Mouse (Mus musculus) embryonic facial prominence, embryonic 10.5 days (tissue): ENCODE measurements around the gene Dnmt1. TPM values are rescaled to one million over a fixed set of nuclear protein-coding genes. Genes with fewer than 3 reads are reported as not detected.
"Not testable (repeated sequence)": the region's sequence is repeated elsewhere in the genome, so short reads cannot be mapped to it uniquely, and the experiment has no call there.

Experiments used
- DNase-seq: peaks from one replicate; pipeline ENCODE4 v3.0.0-alpha.2; 2017; ENCODE audit warnings: low spot score
- H3K27ac ChIP-seq: fragments of 300-500 bp; sonication (generic); replicated peaks from 2 replicates; pipeline ENCODE4 v1.5.1; 2016; ENCODE audit warnings: mild to moderate bottlenecking
- H3K27me3 ChIP-seq: fragments of 300-500 bp; sonication (generic); replicated peaks from 2 replicates; pipeline ENCODE4 v1.6.1; 2016; ENCODE audit warnings: low read depth, mild to moderate bottlenecking; ENCODE audit not compliant: poor library complexity, severe bottlenecking
- H3K36me3 ChIP-seq: fragments of 300-500 bp; sonication (generic); replicated peaks from 2 replicates; pipeline ENCODE4 v1.6.1; 2016; ENCODE audit warnings: mild to moderate bottlenecking, moderate library complexity
- H3K4me1 ChIP-seq: fragments of 300-500 bp; sonication (generic); 2 replicates; pipeline ENCODE4 v1.6.1; 2016
- H3K4me3 ChIP-seq: fragments of 300-500 bp; sonication (generic); 2 replicates; pipeline ENCODE4 v1.5.1; 2016; ENCODE audit warnings: mild to moderate bottlenecking, moderate library complexity
- H3K9me3 ChIP-seq: fragments of 300-500 bp; sonication (generic); 2 replicates; pipeline ENCODE4 v1.6.1; 2016; ENCODE audit warnings: mild to moderate bottlenecking
- WGBS: fragments of 180-500 bp; shearing (Covaris S2); methylation state at CpG from one replicate; pipeline ENCODE4 v1.1.7; 2016; 5-methylcytosine and 5-hydroxymethylcytosine counted together
- polyA plus RNA-seq: library from polyadenylated mRNA; unstranded; fragments of >200 nt; fragmentation: Nextera tagmentation; extraction: Ambion mirVana; gene quantifications from 2 replicates; pipeline ENCODE4 v1.2.1, GENCODE M21; 2016

Dnmt1 gene
- polyA plus RNA-seq = 168 and 176 TPM in 2 replicates

DNA sequence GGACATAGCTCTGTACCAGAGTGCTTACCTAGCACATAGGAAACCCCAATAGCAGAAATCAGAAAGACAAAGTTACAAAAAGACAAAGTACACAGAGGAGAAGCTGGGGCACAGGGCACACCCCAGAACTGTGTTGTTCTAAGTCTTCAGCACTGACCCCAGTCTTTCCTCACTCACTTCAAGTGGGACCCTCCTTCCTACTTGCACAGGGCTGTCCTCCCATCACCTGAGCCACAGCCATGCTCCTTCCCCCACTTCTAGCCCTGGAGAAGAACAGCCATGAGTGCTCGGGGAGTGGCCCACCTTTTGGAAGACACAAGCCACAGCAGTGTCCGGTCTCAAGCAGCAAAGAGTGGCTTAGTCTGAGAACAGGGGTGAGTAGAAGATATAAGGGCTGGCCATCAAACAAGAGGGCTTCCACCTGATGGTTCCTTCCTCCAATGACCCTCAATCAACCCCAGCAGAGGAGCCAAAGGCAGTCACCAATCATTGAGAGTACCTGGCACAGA, at the start of gene Dnmt1:
Gene Dnmt1, minus strand, starts transcription at position 459 of the 509 bp plus-strand sequence.
- Histone ChIP-seq H3K4me3 (no peak within 1 kb of the TSS), H3K27me3 (no peaks in the 10 kb centered on the region), H3K9me3 (no peaks in the 10 kb centered on the region), H3K36me3 (peaks cover 15% of the 10 kb centered on the region; the same call in 1 of the 2 replicates), H3K4me1 (no peaks in the 10 kb centered on the region), H3K27ac (no peak within 1 kb of the TSS)
- no peak for DNase-seq
- WGBS = 90% methylated on average over 2 of the region's 2 CpGs

DNA sequence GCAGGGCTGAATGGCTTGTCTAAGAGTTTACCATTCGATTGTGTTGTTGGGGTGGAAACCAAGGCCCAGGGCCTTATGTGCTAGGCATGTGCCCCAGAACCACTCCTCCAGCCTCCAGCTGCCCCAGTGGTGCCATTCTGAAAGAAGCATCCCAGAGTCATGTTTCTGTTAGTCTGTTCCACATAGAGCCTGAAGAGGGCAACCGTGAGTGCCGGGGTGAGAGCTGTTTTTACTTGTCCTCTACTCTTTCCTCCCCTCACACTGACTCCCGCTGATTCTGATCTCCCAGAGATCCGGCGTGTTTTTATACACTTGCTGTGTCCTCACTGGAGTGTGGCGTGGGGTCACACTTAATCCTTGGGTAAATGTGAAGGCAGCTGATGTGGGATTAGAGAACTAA, 48.3 kb upstream of the Dnmt1 start:
- no peak overlapping the region for H3K4me3 ChIP-seq
- no peaks in the 10 kb centered on the region for H3K27me3 ChIP-seq
- peaks cover 13% of the 10 kb centered on the region for H3K4me1 ChIP-seq
- no peaks in the 10 kb centered on the region for H3K9me3 ChIP-seq
- WGBS = 86% methylated on average over 7 of the region's 7 CpGs
- DNase-seq = no peak
- H3K27ac ChIP-seq = no peak overlapping the region
- H3K36me3 ChIP-seq = peaks cover 53% of the 10 kb centered on the region

DNA sequence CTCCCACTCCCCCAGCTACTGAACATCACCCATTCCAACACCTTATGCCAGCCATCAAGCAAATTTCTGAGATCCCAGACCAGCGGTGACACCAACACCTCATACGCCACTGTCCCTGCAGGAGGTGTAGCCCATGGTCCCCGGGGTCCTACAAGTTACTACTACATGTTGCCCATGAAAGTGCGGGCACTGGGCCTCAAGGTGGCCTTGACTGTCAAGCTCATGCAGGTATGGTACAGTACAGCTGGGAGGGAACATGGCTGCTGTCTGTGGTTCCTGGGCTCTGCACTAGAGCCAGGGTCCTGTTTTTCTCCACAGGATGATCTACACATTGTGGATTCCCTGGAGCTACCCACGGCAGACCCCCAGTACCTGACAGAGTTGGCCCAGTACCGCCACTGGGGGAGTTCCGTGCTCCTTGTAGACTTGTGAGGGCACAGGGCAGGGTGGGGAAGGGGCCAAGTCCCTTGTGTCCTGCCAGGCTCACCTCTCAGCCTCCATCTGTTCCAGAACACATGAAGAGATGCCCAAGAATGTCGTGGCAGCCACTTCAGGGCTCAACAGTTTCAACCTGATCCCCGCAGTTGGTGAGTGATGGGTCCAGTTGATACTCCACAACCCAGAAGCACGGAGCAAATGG, 47.7 kb upstream of the Dnmt1 start:
- peaks cover 53% of the 10 kb centered on the region for H3K36me3 ChIP-seq
- DNase-seq = no peak
- H3K4me3 ChIP-seq = no peak overlapping the region
- H3K27ac ChIP-seq = no peak overlapping the region
- H3K9me3 ChIP-seq = no peaks in the 10 kb centered on the region
- no peaks in the 10 kb centered on the region for H3K27me3 ChIP-seq
- peaks cover 13% of the 10 kb centered on the region for H3K4me1 ChIP-seq
- WGBS = 93% methylated on average over 10 of the region's 10 CpGs

DNA sequence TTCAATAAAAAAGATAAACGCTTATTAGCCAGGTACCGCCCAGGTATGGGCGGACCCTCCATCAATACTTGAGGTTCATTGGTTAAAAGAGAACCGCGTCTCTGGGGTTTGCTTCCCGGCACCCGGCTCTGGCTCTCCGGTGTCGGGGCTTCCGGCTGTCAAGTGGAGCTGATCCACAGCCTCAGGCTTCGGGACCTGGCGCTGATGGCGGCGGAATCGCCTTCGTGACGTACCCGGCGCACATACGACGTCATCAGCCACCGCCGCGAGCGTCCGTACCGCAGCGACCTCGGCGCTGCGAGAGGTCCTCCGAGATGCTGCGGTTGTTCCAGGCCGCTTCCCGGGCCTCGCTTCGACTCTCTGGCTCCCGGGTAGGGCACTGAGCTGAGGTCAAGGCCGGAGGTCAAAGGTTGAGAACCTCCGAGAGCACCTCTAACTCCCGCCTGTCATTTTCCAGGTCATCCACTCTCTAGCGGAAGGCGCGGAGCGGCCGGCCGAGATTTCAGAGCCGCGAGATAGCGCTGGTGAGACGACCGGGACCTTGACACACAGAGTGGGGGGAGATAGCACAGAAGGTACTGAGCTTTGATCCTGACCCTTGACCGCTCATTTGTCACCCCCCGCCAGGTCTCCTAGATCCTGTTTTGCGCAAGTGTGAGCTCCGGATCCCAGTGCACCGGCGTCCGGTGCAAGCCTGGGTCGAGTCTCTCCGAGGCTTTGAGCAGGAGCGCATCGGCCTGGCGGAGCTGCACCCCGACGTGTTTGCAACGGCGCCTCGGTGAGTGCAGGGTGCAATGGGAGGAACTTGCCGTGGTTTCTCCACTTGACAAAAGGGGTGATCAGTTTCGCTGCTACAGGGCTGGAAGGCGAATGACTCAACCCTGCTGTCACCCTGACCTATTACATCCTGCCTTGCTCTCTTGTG, 43.2 kb upstream of the Dnmt1 start, which contains the start of gene Mrpl4:
Gene Mrpl4, plus strand, starts transcription at position 112 of the 925 bp plus-strand sequence.
- H3K36me3 ChIP-seq = peaks cover 36% of the 10 kb centered on the region
- H3K27ac ChIP-seq = peak within 1 kb of the TSS; percentile 86
- H3K27me3 ChIP-seq = no peaks in the 10 kb centered on the region
- no peaks in the 10 kb centered on the region for H3K9me3 ChIP-seq
- peak within 1 kb of the TSS; percentile 92 for H3K4me3 ChIP-seq
- peaks cover 11% of the 10 kb centered on the region for H3K4me1 ChIP-seq
- DNase-seq = peak; percentile 93
- under 1% methylated on average over 72 of the region's 72 CpGs for WGBS

DNA sequence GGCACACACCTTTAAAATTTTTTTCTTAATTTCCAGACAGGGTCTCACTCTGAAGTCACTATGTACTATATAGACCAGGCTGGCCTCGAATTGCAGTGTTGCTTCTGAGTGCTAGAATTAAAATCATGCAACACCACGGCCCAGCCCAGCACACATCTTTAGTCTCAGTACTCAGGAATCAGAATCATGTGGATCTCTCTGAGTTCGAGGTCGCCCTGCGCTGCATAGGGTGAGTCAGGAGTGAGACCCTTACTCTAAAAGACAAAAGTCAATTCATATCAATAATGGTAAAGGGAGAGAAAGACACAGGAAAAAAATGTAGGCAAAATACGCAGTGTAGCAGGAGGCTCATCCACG, 42.6 kb upstream of the Dnmt1 start:
- Histone ChIP-seq H3K4me1 (peaks cover 11% of the 10 kb centered on the region), H3K36me3 (peaks cover 30% of the 10 kb centered on the region), H3K9me3 (no peaks in the 10 kb centered on the region), H3K27me3 (no peaks in the 10 kb centered on the region), H3K27ac (peak overlapping the region; percentile 86), H3K4me3 (peak overlapping the region; percentile 92)
- no peak for DNase-seq
- 15% methylated on average over 7 of the region's 7 CpGs for WGBS

DNA sequence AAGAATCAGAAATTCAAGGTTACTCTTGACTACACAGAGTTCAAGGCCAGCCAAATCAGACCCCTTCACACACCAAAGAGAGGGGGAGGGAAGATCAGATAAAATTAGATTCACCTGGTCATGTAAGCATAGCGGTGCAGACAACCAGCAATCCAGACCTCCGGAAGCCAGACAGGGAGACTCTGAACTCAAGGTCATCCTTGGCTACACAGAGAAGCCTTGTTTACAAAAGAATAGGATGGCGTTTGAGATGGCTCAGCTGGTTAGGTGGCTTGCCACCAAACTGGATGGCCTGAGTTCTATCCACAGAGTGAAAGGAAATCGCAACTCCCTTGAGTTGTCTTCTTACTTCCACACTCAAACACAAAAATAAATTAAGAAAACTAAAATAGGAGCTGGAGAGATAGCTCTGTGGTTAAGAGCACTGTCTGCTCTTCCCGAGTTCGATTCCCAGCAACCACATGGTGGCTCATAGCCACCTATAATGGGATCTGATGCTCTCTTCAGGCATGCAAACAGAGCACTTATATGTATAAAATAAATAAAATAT, 42.0 kb upstream of the Dnmt1 start:
- Histone ChIP-seq H3K4me3 (no peak overlapping the region), H3K9me3 (no peaks in the 10 kb centered on the region), H3K27ac (no peak overlapping the region), H3K4me1 (peaks cover 11% of the 10 kb centered on the region), H3K36me3 (peaks cover 24% of the 10 kb centered on the region), H3K27me3 (no peaks in the 10 kb centered on the region)
- DNase-seq = no peak
- WGBS = 68% methylated on average over 6 of the region's 6 CpGs

DNA sequence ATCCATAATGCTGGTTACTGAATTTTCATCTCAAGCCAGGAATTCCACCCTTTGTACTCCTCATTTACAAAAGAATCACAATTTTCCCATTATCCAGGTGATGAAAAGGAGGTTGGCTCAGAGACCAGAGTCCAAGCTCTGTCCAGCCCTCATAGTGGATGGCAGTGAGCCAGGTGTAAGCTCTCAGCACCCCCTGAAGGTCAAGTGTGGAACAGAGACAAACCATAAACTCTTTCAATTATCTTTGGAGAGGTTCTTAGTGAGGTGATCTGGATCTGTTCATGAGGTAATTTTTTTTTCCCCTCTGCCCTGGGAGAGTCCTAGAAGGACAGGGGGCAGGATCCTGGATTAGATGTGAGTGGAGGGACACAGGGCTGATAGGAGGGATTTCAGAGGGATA, 41.1 kb upstream of the Dnmt1 start:
- H3K27ac ChIP-seq = no peak overlapping the region
- no peaks in the 10 kb centered on the region for H3K9me3 ChIP-seq
- no peaks in the 10 kb centered on the region for H3K27me3 ChIP-seq
- H3K36me3 ChIP-seq = peaks cover 15% of the 10 kb centered on the region
- no peak for DNase-seq
- no peak overlapping the region for H3K4me3 ChIP-seq
- peaks cover 11% of the 10 kb centered on the region for H3K4me1 ChIP-seq

DNA sequence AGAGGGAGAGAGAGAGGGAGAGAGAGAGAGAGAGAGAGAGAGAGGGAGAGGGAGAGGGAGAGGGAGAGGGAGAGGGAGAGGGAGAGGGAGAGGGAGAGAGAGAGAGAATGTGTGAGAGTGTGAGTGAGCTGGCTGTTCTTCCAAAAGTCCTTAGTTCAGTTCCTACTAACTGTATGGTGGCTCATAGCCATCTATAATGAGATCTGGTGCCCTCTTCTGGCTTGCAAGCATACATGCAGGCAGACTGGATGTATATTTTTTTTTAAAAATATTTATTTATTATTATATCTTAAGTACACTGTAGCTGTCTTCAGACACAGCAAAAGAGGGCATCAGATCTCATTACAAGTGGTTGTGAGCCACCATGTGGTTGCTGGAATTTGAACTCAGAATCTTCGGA, 38.6 kb upstream of the Dnmt1 start:
- not testable (repeated sequence) for H3K36me3 ChIP-seq, H3K9me3 ChIP-seq, H3K4me1 ChIP-seq, H3K4me3 ChIP-seq, H3K27me3 ChIP-seq, H3K27ac ChIP-seq, DNase-seq
- 69% methylated on average over 1 of the region's 1 CpGs for WGBS

DNA sequence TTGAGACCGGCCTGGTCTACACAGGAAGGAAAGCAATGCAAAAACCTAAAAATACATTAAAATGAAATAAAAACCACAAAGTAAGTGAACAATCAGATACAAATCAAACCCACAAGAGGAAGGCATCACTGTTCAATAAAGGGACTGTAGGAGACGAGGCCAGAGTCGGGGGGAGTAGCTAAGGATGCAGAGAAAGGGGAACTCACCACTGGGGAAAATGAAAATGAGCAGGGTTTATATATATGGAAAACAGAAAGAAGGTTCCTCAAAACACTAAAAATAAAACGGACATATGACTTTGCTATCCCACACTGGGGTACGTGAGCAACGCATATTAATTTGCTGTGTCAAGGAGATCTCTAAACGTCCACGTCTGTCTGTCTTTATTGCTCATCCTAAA, 37.4 kb upstream of the Dnmt1 start:
- no peak overlapping the region for H3K4me3 ChIP-seq
- H3K27ac ChIP-seq = no peak overlapping the region
- peaks cover 6% of the 10 kb centered on the region for H3K4me1 ChIP-seq
- no peaks in the 10 kb centered on the region for H3K27me3 ChIP-seq
- H3K36me3 ChIP-seq = no peaks in the 10 kb centered on the region
- 87% methylated on average over 8 of the region's 8 CpGs for WGBS
- no peak for DNase-seq
- no peaks in the 10 kb centered on the region for H3K9me3 ChIP-seq

DNA sequence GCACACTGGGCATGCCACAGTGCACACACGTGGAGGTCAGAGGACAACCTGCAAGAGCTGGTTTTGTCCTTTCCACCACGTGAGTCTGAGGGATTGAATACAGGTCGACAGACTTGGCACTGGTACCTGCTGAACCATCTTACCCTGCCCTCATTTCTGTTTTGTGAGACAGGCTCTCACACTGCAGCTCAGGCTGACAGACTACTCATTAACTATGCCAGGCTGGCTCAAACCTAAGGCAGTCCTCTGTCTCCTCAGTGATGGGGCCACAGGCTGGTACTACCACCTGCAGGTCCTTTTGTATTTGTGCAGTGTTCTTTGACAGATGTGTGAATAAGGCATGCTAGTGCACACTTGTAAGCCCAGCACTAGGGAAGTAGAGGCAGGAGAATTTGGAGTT, 35.4 kb upstream of the Dnmt1 start:
- Histone ChIP-seq H3K27ac (no peak overlapping the region), H3K27me3 (no peaks in the 10 kb centered on the region), H3K4me1 (peaks cover 14% of the 10 kb centered on the region), H3K4me3 (no peak overlapping the region), H3K9me3 (no peaks in the 10 kb centered on the region), H3K36me3 (no peaks in the 10 kb centered on the region)
- 75% methylated on average over 3 of the region's 3 CpGs for WGBS
- no peak for DNase-seq

DNA sequence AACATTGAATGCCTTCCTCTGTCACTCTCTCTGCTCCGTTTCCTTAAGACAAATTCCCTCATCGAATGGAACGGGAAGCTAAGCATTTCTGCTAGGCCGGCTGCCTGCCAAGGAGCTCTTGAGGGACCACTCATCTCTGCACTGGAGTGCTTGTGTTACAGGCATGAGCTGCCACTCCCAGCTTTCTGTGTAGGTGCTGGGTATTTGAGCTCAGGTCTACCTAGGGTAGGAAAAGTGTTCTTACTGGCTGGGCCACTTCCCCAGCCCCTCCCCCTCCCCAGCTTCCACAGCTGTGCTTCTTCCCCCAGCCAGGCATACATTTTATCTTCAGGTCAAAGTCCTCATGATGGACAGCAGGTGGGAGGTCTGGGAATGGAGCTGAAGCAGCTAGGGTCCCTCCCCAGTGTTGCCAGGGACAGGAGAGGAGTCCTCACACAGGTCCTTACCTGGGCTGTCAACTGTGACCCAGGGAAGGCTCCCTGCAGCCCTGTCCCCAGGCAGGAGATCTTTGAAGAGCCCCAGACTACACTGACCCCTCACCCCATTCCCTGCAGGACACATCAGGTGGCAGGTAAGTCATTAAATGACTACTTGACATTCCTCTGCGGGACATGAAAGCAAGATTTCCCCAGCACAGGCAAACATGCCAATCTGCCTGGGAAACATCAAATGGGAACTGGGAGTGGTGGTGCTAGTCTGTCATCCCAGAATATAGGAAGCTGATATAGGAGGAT, 33.6 kb upstream of the Dnmt1 start:
- H3K36me3 ChIP-seq = no peaks in the 10 kb centered on the region
- H3K27me3 ChIP-seq = peaks cover 10% of the 10 kb centered on the region; the same call in 1 of the 2 replicates
- H3K9me3 ChIP-seq = no peaks in the 10 kb centered on the region
- no peak overlapping the region for H3K4me3 ChIP-seq
- DNase-seq = no peak
- no peak overlapping the region for H3K27ac ChIP-seq
- H3K4me1 ChIP-seq = peaks cover 14% of the 10 kb centered on the region
- 56% methylated on average over 5 of the region's 5 CpGs for WGBS

DNA sequence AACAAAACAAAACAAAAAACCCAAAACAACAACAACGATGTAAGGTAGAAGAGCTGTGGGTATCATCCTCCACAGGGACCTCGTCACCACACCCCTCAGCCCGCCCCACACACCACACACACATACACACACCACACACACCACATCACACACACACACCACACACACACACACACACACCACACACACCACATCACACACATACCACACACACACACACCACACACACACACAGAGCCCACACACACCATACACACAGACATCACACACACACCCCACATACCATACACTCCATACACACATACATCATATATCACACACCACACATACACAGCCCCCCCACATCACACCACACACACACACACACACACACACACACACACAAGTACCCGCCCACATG, 31.9 kb upstream of the Dnmt1 start:
- peaks cover 14% of the 10 kb centered on the region for H3K4me1 ChIP-seq
- 89% methylated on average over 4 of the region's 4 CpGs for WGBS
- no peak overlapping the region for H3K27ac ChIP-seq
- DNase-seq = no peak
- H3K27me3 ChIP-seq = peaks cover 15% of the 10 kb centered on the region; the same call in 1 of the 2 replicates
- no peak overlapping the region for H3K4me3 ChIP-seq
- H3K9me3 ChIP-seq = no peaks in the 10 kb centered on the region
- H3K36me3 ChIP-seq = no peaks in the 10 kb centered on the region
